Mouse (Mus musculus) E14TG2a.4 (cell line): ENCODE results near the gene Cep95.

ENCODE experiments used
- CTCF ChIP-seq: conservative IDR thresholded peaks from 2 replicates; pipeline ENCODE4 v1.5.1; 2014; ENCODE audit warnings: low read length
- POU5F1 ChIP-seq: IDR thresholded peaks from 2 replicates; pipeline ENCODE4 v1.6.1; 2014; ENCODE audit warnings: low read length, borderline replicate concordance

DNA sequence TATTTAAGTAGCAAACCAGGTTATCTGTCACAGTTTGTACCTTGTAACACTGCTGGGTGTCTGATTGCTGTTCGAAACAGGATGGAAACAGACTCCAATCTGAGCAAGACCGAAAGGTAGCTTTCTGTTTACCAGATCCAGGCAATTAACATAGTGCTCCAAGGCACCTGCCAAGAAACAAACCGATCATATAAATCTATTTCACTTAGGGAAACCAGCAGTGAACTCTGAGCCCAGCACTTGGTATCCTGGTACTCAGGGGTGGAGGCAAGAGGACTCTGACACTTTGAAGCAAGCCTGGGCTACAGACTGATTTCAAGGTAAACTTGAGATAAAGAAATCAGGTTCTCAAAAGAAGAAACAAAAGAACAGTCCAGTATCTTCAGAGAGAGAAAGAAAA, 11.7 kb upstream of the Cep95 start:
- TF ChIP-seq CTCF (no peak), POU5F1 (no peak)
